Mouse (Mus musculus) bone marrow, adult 2 months (tissue): Measurements from ENCODE around the gene Itpk1. TPM values are rescaled to one million over a fixed set of nuclear protein-coding genes. Genes with fewer than 3 reads are reported as not detected.

Experiments
- H3K27ac ChIP-seq: fragments of 200-500 bp; 2 replicates; pipeline ENCODE4 v1.5.1; 2012; ENCODE audit warnings: low read depth, mild to moderate bottlenecking, control low read depth, inconsistent platforms, low read length; ENCODE audit not compliant: control insufficient read depth, poor library complexity, insufficient read depth
- H3K4me1 ChIP-seq: fragments of 200-500 bp; 2 replicates; pipeline ENCODE4 v1.6.1; 2011; ENCODE audit warnings: low read length; ENCODE audit not compliant: control insufficient read depth, insufficient read depth
- H3K4me3 ChIP-seq: fragments of 200-500 bp; replicated peaks from 2 replicates; pipeline ENCODE3; 2011; ENCODE audit warnings: mild to moderate bottlenecking, low read depth, low read length, control low read depth; ENCODE audit not compliant: control insufficient read depth
- CTCF ChIP-seq: fragments of 200-500 bp; IDR thresholded peaks from 2 replicates; pipeline ENCODE4 v1.5.1; 2011; ENCODE audit warnings: low read length, control low read depth; ENCODE audit not compliant: control insufficient read depth, insufficient read depth
- POLR2A ChIP-seq: fragments of 200-500 bp; IDR thresholded peaks from 2 replicates; pipeline ENCODE4 v1.6.1; 2011; ENCODE audit warnings: low read depth, mild to moderate bottlenecking, control low read depth, low read length, borderline replicate concordance; ENCODE audit not compliant: control insufficient read depth
- WGBS: fragments of 180-500 bp; shearing (Covaris S2); methylation state at CpG from one replicate; pipeline ENCODE4 v1.1.7; 2018; 5-methylcytosine and 5-hydroxymethylcytosine counted together
- polyA plus RNA-seq: library from polyadenylated mRNA; stranded (reverse); fragments of >200 nt; gene quantifications from 2 replicates; pipeline ENCODE4 v1.2.4, GENCODE M21; 2011; ENCODE audit warnings: low replicate concordance; ENCODE audit not compliant: missing spikeins, insufficient read depth, insufficient read length

Itpk1 gene
- polyA plus RNA-seq, 1 experiment = 15.8 TPM

- WGBS = 69% methylated on average over 5 of the region's 5 CpGs
- H3K27ac ChIP-seq = no peak overlapping the region
- no peaks in the 10 kb centered on the region for H3K4me1 ChIP-seq
- no peak overlapping the region for H3K4me3 ChIP-seq
- no peak for TF ChIP-seq POLR2A
- no peak for TF ChIP-seq CTCF
Observed at GRCm38 (mm10) chr12:102682085-102682484, 22.6 kb downstream of the Itpk1 start.

- TF ChIP-seq CTCF (peak; percentile 56; the same call in 1 of the 2 replicates), POLR2A (no peak)
- Histone ChIP-seq H3K27ac (no peak overlapping the region), H3K4me1 (no peaks in the 10 kb centered on the region), H3K4me3 (no peak overlapping the region)
- WGBS = 77% methylated on average over 7 of the region's 7 CpGs
Observed at GRCm38 (mm10) chr12:102681590-102681989, 23.1 kb downstream of the Itpk1 start.

GRCm38 (mm10) chr12:102678820-102679219 is 25.9 kb downstream of the Itpk1 start:
- TF ChIP-seq CTCF (no peak), POLR2A (no peak)
- H3K4me1 ChIP-seq = no peaks in the 10 kb centered on the region; the same call in 1 of the 2 replicates
- WGBS = 68% methylated on average over 6 of the region's 6 CpGs
- H3K4me3 ChIP-seq = no peak overlapping the region
- H3K27ac ChIP-seq = no peak overlapping the region

- WGBS = 62% methylated on average over 3 of the region's 3 CpGs
- no peak for TF ChIP-seq CTCF
- no peak for TF ChIP-seq POLR2A
Observed at GRCm38 (mm10) chr12:102677089-102677488, 27.6 kb downstream of the Itpk1 start.

GRCm38 (mm10) chr12:102674556-102674955 is 30.2 kb downstream of the Itpk1 start:
- no peak overlapping the region for H3K4me3 ChIP-seq
- TF ChIP-seq POLR2A (no peak), CTCF (no peak)
- H3K4me1 ChIP-seq = peaks cover 5% of the 10 kb centered on the region; the same call in 1 of the 2 replicates
- peak overlapping the region; percentile 1; the same call in 1 of the 2 replicates for H3K27ac ChIP-seq
- 52% methylated on average over 10 of the region's 10 CpGs for WGBS

More at GRCm38 (mm10) chr12:102677089-102677488, 27.6 kb downstream of the Itpk1 start:
- H3K4me3 ChIP-seq = no peak overlapping the region
- peaks cover 5% of the 10 kb centered on the region; the same call in 1 of the 2 replicates for H3K4me1 ChIP-seq
- H3K27ac ChIP-seq = no peak overlapping the region

- peaks cover 5% of the 10 kb centered on the region; the same call in 1 of the 2 replicates for H3K4me1 ChIP-seq
- 51% methylated on average over 13 of the region's 13 CpGs for WGBS
- peak overlapping the region; percentile 1 for H3K27ac ChIP-seq
- TF ChIP-seq POLR2A (no peak), CTCF (no peak)
- no peak overlapping the region for H3K4me3 ChIP-seq
Observed at GRCm38 (mm10) chr12:102674123-102674522, 30.6 kb downstream of the Itpk1 start.

GRCm38 (mm10) chr12:102672857-102673839 is 31.6 kb downstream of the Itpk1 start:
- WGBS = 57% methylated on average over 20 of the region's 20 CpGs
- H3K27ac ChIP-seq = peak overlapping the region; percentile 3; the same call in 1 of the 2 replicates

GRCm38 (mm10) chr12:102672176-102672575 is 32.6 kb downstream of the Itpk1 start:
- H3K4me3 ChIP-seq = no peak overlapping the region
- TF ChIP-seq CTCF (no peak), POLR2A (no peak)
- 10% methylated on average over 8 of the region's 8 CpGs for WGBS
- no peak overlapping the region for H3K27ac ChIP-seq
- peaks cover 5% of the 10 kb centered on the region; the same call in 1 of the 2 replicates for H3K4me1 ChIP-seq

More at GRCm38 (mm10) chr12:102672857-102673839, 31.6 kb downstream of the Itpk1 start:
- no peak; the same call in 1 of the 2 replicates for TF ChIP-seq POLR2A
- no peak for TF ChIP-seq CTCF
- Histone ChIP-seq H3K4me1 (peaks cover 5% of the 10 kb centered on the region; the same call in 1 of the 2 replicates), H3K4me3 (no peak overlapping the region)
